Mouse (Mus musculus): ENCODE results near the gene Prpf4b.
"Not testable (repeated sequence)": the region's sequence is repeated elsewhere in the genome, so short reads cannot be mapped to it uniquely, and the experiment has no call there.

Gene Prpf4b

GRCm38 (mm10) chr13:34934931-34935644, 60.0 kb downstream of the Prpf4b start:
- no peak for DNase-seq (ENCODE audit: low spot score)

GRCm38 (mm10) chr13:34942370-34942769, 67.3 kb downstream of the Prpf4b start:
- no peak for DNase-seq (ENCODE audit: low spot score)

GRCm38 (mm10) chr13:34951437-34951836, 76.3 kb downstream of the Prpf4b start:
- not testable (repeated sequence) for DNase-seq (ENCODE audit: low spot score)

All from c-Kit-positive CD71-positive TER-119-positive erythroid progenitor cells, embryonic 14.5 days (primary cell).